Mouse (Mus musculus) mouse embryonic stem cell (cell line): ENCODE measurements around the gene 2210016F16Rik.
"Not testable (repeated sequence)": the region's sequence is repeated elsewhere in the genome, so short reads cannot be mapped to it uniquely, and the experiment has no call there.

Experiments used
- in situ Hi-C, 2 experiments: fragments of 300-500 bp; cut with MboI; formaldehyde crosslinking; loops; 1 replicate in 1 of 2; 3 replicates in 1 of 2; pipeline ENCODE4 v1.14.3; 2019 to 2020; ENCODE audit warnings: low sequenced_read_pairs in 2 of 2, low pct_unique_long_range_greater_than_20kb in 1 of 2, mixed read lengths in 1 of 2; ENCODE audit not compliant: unreplicated experiment in 1 of 2

Gene 2210016F16Rik

DNA sequence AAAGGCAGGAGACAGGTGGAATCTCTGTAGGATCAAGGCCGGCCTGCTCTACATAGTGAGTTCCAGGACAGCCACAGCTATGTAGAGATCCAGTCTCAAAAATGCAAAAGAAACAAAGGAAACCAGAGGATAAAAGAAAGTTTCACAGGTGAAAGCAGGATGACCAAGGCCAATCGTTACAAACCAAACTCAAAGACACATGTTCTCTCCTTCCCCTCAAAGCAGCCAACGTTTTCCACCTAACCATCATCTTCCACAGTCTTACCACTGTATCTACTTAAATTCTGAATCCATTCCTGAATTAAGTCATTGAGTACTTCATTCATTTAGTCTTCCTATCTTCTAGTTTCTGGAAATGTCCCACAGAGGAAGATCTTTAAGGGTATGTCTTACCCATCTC lies 3.4 kb upstream of the 2210016F16Rik start:
- in situ Hi-C loops = loop anchor here in 1 of 2 experiments (10.0 kb wide), 1 partner anchor 94 kb away; no protein-coding TSS in a partner anchor

DNA sequence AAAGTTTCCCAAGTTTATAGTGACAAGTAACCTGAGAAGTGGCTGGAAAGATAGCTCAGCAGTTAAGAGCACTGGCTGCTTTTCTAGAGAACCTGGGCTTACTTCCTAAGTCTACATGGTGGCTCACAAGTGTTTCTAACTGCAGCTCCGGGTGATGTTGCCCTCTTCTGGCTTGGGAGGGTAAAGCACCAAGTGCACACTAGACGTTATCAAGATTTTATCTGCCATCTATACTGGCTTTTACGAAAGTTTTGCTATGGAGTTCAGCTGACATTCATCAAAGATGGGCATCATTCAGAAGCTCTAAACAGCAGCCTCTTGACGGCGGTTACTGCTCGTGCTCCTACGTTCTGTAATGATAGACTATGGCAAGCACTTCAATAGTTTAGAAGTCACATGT lies 2.9 kb upstream of the 2210016F16Rik start:
- in situ Hi-C loops = loop anchor here in 1 of 2 experiments (10.0 kb wide), 1 partner anchor 93 kb away; no protein-coding TSS in a partner anchor

DNA sequence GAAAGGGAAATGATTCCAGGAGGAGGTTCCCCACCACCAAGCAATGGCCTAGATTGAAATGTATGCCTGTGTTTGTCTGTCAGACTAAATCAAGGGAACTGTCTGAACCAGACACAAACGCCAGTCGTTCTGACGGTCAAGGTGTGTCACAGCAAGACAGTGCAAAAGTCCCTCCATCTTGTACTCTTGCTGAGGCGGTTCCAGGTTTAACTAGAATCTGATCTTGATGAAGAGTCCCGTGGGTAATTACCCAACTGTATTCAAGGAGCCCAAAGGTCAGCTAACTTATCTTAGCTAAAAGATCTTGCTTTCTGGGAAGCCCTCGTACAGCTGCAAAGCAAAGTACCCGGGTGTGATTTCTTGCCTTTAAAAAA lies 509 bp upstream of the 2210016F16Rik start:
- in situ Hi-C loops = loop anchor here in 1 of 2 experiments (10.0 kb wide), 1 partner anchor 91 kb away; no protein-coding TSS in a partner anchor

DNA sequence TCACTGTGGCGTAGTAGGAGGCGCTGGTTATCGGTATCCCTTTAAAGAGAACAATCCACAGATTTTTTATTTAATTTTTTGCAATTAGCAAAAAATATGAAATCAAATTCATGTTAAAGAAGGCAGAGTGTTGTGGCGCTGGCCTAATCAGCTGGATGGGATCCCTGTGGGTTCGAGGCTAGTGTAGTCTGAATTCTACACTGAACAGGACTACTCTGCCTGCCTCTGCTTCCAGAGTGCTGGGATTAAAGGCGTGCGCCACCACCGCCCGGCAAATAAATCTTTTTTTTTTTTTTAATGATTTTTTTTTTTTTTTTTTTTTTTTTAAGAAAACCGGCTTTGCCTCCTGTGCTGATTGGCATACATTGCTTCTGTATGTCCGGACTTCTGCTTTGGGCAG lies 654 bp downstream of the 2210016F16Rik start:
- in situ Hi-C loops = loop anchor here in 1 of 2 experiments (10.0 kb wide), 1 partner anchor 90 kb away; no protein-coding TSS in a partner anchor

DNA sequence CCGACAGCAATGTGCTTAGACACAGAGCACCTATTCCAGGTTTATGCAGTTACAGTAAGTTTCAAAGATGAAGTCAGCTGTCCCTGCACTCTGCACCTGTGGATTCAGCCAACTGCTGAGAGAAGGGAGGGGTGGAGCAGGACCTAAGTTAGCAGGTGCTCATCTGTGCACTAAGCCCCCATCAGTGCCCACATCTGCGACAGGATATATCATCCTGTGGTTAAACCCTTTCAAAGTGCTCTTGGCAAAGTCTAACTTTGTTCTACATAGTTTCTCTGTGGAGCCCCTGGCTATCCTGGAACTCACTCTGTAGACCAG lies 11.9 kb downstream of the 2210016F16Rik start:
- in situ Hi-C loops = no loop called here

DNA sequence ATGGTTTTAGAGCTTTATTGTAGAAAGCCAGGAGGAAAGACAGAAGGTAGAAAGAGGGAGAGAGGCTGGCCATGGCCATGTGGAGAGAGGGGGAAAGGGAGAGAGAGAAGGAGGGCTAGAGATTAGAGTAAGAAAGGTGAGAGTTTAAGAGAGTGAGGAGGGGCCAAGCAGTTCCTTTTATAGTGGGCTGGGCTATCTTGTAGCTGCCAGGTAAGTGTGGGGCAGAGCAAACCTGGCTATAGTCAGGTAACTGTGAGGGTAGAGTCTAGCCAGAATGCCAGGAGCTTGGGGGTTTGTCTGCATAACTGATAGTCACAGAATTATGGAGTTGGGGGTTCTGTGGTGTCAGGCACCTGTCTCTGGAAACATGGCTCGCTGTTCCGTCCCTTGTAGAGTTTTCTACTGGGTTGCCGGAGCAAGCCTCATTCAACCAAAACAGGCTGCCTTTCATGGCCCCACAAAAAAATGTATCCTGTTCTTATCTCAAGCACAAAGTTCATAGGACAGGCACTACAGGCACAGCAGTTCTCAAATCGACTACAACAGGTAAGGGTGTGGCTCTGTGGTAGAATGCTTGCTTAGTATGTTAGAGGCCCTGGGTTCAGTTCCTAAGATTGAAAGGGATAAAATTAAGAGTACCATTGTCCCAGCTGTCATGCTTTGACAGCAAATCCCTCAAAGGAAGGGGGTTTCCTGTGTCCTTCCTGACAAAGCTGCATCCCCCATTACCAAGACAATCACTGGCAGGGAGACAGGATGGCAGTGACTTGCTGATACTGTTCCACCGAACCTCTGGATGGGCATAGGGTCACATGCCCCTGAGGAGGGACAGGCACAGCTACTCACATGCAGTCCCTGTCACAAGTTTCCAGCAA lies 12.5 kb downstream of the 2210016F16Rik start:
- in situ Hi-C loops = no loop called here

DNA sequence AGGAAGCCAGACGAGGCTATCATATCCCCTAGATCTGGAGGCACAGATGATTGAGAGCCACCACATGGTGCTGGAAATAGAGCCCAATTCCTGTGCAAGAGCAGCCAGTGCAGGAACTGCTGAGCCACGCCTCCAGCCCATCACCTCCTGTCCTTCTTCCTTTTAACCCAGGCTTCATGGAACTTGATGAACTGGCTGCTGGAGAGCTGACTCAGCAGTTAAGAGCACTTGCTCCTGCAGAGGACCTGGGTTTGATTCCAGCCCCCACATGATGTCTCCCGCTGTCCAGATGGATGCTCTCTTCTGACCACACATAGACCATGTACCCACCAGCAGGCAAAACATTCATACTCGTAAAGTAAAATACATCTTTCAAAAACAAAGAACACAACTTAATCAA lies 16.2 kb downstream of the 2210016F16Rik start:
- in situ Hi-C loops = no loop called here

DNA sequence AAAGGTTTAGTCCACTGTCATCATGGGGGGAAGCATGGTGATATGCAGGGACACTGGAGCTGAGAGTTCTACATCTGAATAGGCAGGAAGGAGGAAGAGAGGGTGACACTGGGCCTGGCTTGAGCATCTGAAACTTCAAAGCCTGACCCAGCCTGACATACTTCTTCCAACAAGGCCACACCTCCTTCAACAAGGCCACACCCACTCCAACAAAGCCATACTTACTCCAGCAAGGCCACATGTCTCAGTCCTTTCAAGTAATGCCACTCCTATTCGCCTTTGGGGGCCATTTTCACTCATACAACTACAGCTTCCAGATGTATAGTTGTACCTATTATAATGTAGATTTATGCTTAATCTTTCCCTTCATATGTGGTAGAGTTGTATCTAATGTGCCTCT lies 17.4 kb downstream of the 2210016F16Rik start:
- in situ Hi-C loops = no loop called here

DNA sequence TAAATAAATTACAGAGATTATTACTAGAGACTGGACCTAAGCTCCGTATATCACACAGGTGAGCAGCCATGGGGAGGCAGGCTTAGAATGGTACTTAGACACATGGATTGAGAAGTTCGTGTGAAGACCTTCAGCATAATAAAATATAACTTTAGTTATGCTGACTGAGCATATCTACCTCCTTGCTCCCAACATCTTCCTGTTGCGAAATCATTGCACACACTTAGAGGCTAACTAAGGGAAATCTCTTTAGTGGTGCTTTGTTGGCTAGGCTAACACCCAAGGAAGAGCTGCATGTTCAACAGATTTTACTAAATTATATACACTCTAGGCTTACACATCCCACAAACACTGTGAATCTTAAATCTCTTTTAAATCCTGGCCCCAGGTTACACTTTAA lies 18.7 kb downstream of the 2210016F16Rik start:
- in situ Hi-C loops = no loop called here

DNA sequence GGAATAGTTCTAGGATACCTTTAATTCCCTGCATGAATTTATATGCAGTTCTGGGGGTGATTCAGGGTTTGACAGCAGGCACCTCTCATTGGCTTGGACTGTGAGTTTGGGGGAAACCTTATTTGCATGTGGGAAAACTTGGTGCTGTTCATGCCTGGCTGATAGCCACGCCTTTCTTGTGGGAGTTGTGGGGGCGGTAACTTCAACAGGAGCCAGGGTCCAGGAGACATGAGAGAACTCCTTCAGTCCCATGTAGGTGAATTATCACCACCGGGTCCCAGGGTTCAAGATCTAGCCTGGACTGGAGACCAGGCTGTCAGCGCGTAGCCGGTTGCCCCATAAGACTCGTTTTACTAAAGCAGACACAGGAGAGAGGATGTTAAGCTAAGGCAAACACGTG lies 19.8 kb downstream of the 2210016F16Rik start:
- in situ Hi-C loops = not testable (repeated sequence)

DNA sequence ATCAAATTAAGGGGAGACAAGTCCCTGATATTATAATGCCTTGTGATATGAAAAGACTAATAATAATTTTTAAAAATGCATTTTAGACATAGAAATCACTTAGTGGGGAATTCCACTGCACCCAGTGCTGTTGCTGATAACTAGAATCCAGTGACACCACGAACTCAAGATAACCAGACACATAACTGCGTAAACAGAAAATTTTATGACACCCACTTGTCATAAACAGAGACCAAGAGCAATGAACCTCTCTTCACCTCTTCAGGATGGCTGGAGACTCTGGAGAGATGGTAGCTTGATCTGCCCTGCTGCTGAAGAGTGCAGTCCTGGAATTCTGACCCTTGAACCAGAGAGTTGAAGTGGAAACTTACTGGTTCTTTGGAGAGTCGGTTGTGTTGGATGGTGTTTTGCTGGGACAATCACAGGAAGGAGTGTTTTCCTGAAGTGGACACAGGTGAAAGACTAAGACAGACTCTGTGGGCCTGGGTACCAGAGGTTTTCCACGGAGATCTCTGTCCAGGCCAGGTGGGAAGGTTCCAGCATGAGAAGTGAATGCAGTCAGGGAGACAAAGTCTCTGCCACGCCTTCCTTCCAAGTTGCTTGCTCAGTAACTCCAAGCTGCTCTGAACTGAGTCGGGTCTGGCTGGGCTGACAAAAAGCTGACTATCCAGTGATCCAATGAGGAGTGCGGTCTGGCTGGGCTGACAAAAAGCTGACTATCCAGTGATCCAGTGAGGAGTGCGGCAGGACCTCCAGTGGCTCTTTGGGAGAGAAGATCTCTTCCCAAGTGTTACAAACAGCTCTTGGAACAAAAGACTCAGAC lies 20.5 kb downstream of the 2210016F16Rik start:
- in situ Hi-C loops = no loop called here

DNA sequence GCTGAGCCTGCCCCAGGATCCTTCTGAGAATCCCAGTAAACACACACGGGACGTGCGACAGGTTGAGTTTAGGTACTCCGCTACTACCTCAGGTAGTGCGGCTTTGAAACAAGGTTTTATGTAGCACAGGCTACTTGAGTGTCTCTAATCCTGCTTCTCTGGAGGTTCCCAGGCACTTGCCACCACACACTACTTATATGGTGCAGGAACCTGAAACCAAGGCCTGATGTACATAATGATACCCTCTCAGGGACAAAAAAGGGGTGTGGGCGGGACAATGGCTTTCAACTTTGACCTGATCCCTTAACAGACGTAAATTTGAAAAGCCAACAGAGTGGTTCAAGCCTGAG lies 25.7 kb downstream of the 2210016F16Rik start:
- in situ Hi-C loops = loop anchor here in 1 of 2 experiments (10.0 kb wide), 1 partner anchor 194 kb away; no protein-coding TSS in a partner anchor

DNA sequence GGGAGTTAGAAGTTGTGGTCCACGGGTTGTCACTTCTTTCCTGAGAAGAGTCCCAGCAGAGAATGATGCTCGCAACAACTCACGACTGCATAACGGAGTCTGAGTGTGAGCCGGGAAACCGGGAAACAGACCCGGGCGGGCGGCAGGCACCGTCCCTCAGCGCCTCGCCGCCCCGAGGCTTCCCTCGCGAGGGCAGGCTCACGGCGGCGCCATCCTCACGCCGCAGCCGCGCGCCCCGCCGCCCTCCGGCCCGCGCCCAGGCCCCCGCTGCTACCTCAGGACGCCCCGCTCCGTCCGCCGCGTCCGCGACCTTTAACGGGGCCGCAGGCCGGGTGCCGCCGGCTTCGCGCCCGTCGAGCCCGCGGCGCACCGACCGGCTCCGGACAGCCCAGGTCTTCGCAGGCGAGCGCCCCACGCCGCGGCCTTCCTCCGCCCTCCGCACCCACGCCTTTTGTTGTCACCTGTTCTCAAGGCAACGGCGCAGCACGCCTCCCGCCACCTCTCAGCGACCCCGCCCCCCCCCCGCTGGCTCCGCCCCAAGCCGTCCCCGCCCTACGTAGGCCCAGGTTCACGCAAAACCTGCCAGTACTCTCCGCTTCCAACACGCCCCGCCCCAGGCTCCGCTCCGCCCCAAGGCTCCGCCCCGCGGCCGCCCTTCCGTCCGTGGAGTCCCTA lies 26.3 kb downstream of the 2210016F16Rik start, which contains the start of gene Kif27:
Kif27 (minus strand) TSS at position 494 of the 675 bp plus-strand sequence.
- in situ Hi-C loops = loop anchor here in 1 of 2 experiments (10.0 kb wide), 1 partner anchor 194 kb away; no protein-coding TSS in a partner anchor

DNA sequence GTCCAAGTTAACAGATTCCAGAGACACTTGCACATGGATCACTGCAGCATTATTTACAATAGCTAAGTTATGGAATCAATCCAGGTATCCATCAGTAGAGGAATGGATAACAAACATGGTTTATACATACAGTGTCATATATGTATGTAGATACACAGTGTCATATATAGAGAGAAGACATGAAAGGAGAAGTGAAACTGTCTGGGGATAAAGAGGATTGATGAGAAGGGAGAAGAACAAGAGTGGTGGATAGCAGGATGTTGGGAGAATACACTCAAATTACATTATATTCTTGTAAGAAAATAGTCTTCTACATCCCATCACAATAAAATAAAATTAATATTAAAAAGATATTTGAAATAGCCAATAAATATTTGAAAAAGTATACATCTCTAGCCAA lies 32.0 kb downstream of the 2210016F16Rik start:
- in situ Hi-C loops = loop anchor here in 1 of 2 experiments (10.0 kb wide), 1 partner anchor 188 kb away; no protein-coding TSS in a partner anchor

DNA sequence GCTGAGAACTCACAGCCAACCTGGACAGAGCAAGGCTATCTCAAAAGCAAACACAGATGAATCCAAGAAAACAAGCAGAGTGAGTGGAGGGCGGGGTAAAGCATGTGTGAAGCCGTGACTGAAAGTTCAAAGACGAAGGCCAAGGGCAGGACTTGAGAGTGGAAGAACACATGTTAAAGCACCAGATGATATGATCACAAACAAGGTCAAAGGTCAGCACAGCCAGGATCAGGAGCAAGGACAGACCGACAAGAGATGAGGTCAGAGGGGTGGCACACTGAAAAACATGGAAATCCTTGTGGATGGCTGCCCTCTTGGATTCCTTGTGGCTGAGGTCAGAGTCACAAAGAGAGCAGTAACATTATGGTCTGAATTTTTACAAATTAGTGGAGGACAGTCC lies 34.4 kb downstream of the 2210016F16Rik start:
- in situ Hi-C loops = loop anchor here in 1 of 2 experiments (10.0 kb wide), 1 partner anchor 186 kb away; no protein-coding TSS in a partner anchor

DNA sequence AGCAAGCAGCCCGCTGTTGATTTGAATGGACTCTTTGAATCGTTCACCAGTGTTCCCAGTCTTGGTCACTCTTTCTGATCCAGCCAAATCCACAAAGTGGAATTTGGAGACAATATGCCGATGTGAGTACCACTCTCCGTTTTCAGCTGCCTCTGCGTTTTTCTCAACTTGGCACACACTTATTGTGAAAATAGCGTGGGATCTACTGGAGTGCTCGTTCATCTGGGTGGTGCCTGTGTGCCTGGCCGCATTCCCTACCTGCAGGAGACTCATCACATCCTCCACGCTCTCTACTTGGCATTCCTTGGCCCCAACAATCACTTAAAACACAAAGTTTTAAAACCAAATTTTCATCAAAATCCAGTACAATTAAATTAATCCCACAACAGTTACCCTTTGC lies 40.5 kb downstream of the 2210016F16Rik start:
- in situ Hi-C loops = no loop called here

DNA sequence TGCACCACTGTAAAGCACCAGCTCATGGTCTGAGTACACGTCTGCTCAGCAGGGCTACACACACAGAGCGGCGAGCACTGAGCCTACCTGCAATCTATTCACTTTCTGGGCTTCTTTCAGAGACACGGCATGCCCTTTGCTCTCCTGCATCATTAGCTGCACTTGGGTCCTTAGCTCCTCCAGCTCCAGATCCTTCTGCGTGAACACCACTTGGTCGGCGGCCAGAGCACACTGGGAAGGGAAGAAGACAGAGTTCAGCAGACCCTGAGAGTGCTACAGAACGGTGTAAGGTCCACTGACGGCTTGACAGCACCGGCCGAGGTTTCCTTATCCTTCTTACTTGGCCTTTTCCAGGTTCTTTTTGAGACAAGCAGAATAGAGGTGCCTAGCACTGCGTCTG lies 47.6 kb downstream of the 2210016F16Rik start:
- in situ Hi-C loops = no loop called here

DNA sequence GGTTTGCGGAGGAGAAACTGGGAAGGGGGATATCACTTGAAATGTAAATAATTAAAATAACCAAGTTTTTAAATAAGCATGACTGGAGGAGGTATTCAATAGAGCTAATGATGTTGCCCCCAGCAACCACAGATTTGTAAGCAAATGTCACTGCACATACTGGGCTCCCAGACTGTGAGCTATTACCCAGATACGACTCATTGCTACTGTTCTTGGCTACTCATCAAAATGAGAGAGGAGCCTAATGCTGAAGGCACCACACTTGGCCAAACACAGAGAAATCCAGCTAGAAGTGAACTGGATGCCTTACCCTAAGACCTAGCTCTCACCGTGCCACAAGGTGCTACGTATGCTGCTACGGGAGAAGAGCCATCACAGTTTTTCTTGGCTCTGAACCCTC lies 50.9 kb downstream of the 2210016F16Rik start:
- in situ Hi-C loops = no loop called here
